Mouse (Mus musculus) left cerebral cortex, postnatal 14 days (tissue): ENCODE measurements around the gene Ablim1. TPM values are rescaled to one million over a fixed set of nuclear protein-coding genes. Genes with fewer than 3 reads are reported as not detected.

Source experiments
- DNase-seq, 2 experiments: peaks; one replicate each; pipeline ENCODE4 v3.0.0; 2021 to 2022; ENCODE audit warnings: low spot score in 2 of 2, mixed read lengths in 1 of 2
- intact Hi-C: fragments of 180-260 bp; cut with DNase I; formaldehyde crosslinking; loops from one replicate; pipeline ENCODE4 v1.15.1; 2025
- total RNA-seq, 2 experiments: library from RNA; stranded (reverse); gene quantifications; 2 replicates each; pipeline ENCODE4 v1.2.3; 2021

Gene Ablim1
- total RNA-seq, 2 experiments from 2014 or later, result 105 to 120 TPM

GRCm38 (mm10) chr19:57104171-57104748 is 210.5 kb downstream of the Ablim1 start:
- intact Hi-C loops, result no loop called here
- DNase-seq, result no peak

DNA sequence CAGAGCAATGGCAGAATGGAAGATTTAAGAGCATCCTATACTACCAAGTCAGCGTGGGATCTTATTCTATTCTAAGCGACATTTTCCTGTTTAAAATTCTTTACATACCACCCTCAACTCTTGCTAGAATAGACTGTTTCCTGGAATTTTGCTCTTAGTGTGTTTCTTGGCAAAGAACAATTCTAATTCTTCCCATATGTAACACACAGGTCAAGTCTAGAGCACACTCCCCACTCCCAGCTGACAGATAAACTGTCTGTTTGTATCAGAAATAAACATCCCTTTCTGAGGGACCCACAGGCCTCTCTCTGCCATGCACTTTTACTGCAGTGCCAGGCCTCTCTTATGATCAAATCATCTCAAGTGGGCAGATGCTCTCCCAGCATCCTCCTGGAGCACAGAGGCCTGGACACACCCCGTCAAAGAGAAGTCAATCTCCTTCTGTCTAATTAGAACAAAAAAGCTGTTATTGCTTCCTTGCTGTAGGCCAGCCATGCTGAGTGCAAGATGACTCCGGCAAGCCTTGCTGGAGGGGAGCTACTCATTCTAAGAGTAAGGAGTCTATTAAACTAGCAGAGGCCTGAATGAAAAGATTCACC is 211.3 kb downstream of the Ablim1 start:
- intact Hi-C loops, result no loop called here
- DNase-seq, result no peak

DNA sequence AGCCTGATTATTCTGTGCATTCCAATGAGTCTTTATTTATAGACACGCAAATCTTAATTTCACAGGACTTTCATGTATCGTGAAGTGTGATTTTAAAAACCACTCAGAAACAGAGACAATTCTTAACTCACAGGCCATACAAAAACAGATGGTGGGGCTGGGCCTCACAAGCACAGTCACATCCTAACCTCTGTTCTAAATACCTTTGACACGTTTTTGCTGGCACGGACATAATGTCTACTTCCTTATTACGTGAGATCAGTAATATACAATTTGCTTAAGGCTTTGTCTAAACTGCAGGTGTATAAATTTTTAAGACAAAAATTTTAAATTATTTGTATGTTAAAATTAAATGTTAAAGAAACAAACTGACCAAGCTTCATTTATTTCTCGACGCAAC is 212.7 kb downstream of the Ablim1 start:
- intact Hi-C loops, result no loop called here
- DNase-seq, result no peak

- intact Hi-C loops, result no loop called here
Measured at GRCm38 (mm10) chr19:57100753-57101446, 213.8 kb downstream of the Ablim1 start.

DNA sequence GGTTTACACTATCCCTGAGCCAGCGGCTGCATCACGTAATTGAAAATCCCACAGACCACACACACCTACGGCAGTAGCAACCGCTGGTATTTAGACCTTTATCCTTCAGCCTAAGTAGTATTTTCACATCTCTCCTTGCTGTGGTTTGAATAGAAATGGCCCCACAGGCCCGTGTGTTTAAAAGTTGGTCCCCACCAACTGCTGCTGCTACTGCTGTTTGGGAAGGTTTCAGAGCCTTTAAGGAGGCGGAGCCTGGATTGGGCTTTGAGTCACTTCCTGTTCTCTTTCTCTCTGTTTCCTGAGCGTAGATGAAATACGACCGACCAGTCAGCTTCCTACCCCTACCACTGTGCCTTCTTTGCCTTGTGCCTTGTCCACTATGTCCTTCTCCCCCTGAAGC is 214.7 kb downstream of the Ablim1 start:
- DNase-seq, result no peak
- intact Hi-C loops, result no loop called here

More at GRCm38 (mm10) chr19:57100753-57101446, 213.8 kb downstream of the Ablim1 start:
- DNase-seq, result no peak

- no peak for DNase-seq
- intact Hi-C loops, result no loop called here
Measured at GRCm38 (mm10) chr19:57099094-57099357, 215.7 kb downstream of the Ablim1 start.

- DNase-seq, result peak; percentile 59 to 71
Measured at GRCm38 (mm10) chr19:57098241-57099093, 216.3 kb downstream of the Ablim1 start.

GRCm38 (mm10) chr19:57095340-57095739 is 219.4 kb downstream of the Ablim1 start:
- DNase-seq, result no peak
- intact Hi-C loops, result no loop called here

More at GRCm38 (mm10) chr19:57098241-57099093, 216.3 kb downstream of the Ablim1 start:
- intact Hi-C loops, result no loop called here

DNA sequence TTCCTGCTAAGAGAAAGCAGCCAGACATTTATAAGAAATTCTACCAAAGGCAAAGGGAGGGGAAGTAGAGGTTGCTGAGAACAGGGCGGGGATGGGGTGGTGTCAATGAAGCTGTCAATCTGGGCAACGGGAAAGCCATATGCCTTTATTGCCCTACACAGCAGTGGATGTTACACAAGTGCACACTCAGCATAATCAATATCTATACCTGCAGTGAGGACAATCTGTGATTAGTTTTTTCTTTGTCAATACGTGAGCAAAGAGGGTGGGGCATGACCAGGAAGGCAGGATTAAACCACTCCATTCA is 221.1 kb downstream of the Ablim1 start:
- intact Hi-C loops, result no loop called here
- DNase-seq, result no peak

- DNase-seq, result no peak
- intact Hi-C loops, result no loop called here
Measured at GRCm38 (mm10) chr19:57092958-57093697, 221.6 kb downstream of the Ablim1 start.

DNA sequence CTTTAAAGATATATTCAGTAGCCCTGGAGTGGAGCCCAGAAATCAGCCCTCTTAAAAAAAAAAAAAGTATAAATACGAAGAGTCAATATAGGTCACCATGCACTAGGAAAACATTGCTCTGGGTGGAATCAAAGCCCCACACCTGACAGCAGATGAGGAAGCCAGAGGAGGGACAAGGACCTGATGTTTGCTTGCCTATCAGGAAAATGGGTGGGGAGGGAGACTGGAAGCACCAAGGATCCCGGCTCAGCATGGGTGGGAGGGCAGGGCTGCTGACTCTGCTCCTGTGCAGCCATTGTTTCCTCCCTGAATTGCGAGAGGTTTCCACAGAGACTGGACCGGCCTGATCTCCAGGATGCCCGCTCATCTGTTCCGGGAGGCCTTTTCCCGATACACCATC is 223.4 kb downstream of the Ablim1 start:
- no peak for DNase-seq
- intact Hi-C loops, result no loop called here

DNA sequence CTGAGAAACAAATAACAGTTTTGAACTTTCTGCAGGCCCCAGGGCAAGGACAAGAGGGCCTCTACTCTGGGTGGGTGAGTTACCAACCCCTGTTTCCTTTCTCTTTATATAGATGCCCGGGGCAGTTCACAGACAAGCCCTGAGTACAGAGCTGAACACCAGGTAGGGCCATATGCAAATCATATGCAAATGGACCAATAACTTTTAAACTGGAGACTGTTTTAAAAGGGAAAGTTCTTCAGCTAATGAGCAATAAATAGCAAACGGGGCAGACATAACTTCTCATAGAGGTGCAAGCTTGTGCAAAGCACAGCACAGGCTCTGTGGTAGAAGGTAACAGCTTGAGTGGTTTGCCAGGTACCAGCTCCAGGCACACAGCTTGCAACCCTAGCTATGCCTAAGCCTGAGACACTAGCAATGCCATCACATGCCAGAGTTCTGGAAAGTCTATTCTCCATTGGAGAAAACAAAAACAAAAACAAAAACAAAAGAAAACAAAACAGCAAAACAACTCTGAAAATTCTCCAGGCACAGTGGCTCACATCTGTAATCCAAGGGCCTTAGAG is 225.8 kb downstream of the Ablim1 start:
- DNase-seq, result no peak
- intact Hi-C loops, result no loop called here

- no peak for DNase-seq
- intact Hi-C loops, result no loop called here
Measured at GRCm38 (mm10) chr19:57084520-57085166, 230.1 kb downstream of the Ablim1 start.

DNA sequence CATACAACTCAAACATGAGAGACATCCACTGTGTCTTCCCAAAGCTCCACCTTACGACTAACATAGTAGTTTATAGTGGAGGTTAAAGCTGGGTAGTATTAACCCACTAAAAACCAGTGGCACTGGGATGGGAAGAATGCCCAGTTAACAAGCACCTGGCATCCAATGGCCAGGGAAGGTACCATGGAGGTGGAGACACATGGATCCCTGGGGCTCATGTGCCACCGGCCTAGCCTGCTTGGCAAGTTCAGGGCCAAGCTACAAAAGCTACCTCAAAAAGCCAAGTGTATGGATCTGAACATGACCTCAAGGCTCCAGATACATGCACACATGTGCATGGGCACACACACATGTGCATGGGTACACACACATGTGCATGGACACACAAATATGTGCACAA is 230.8 kb downstream of the Ablim1 start:
- intact Hi-C loops, result no loop called here
- DNase-seq, result no peak

DNA sequence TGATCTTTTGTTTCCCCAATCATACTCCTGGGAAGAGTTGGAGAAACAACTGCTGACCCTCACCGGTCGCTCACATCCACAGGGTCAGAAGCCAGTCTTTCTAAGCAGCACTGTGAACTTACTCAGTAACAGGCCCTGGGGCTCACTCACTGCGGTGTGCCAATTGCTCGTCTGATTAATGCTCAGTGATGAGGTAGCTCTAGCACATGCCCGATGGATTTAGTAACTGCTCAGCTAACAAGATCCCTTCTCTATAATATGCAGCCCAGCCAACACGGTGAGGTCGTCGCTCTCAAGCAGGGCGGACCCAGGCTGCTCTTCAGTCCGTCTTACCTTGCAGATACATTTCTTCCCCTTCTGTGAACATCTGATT is 231.6 kb downstream of the Ablim1 start:
- no peak for DNase-seq
- intact Hi-C loops, result no loop called here

- intact Hi-C loops, result no loop called here
- DNase-seq, result no peak
Measured at GRCm38 (mm10) chr19:57082454-57083182, 232.1 kb downstream of the Ablim1 start.

GRCm38 (mm10) chr19:57081536-57081935 is 233.2 kb downstream of the Ablim1 start:
- intact Hi-C loops, result no loop called here
- DNase-seq, result no peak

DNA sequence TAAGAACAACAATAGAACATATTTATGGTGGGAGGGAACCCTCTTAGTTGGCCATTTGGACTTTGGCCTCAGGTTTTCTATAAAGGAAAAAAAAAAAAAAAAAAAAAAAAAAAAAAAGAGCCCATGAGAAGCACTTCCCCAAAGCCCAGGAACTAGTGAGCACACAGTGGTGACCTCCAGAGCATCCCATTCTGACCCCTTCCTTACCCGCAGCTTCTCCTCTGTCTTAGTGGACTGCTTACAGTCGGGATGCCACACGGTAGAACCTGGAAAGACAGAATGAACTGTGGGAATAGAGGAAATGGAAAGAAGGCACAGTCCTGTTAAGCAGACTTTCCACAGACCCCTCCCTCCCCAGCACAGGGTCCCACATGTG is 235.1 kb downstream of the Ablim1 start:
- DNase-seq, result no peak
- intact Hi-C loops, result no loop called here
